Mouse (Mus musculus): ENCODE results near the gene Sbf1. TPM values are rescaled to one million over a fixed set of nuclear protein-coding genes. Genes with fewer than 3 reads are reported as not detected.

Gene Sbf1
- polyA plus RNA-seq, 1 experiment from 2014 or later = 45.1 TPM

GRCm38 (mm10) chr15:89305966-89306365, 9.1 kb downstream of the Sbf1 start:
- peaks cover 70% of the 10 kb centered on the region for H3K36me3 ChIP-seq (ENCODE audit: control insufficient read depth, insufficient read depth, low read length)
- no peak for ATAC-seq (ENCODE audit: insufficient number of reproducible peaks, insufficient read depth, low FRiP score, low read depth)

GRCm38 (mm10) chr15:89300600-89300999, 14.5 kb downstream of the Sbf1 start:
- no peaks in the 10 kb centered on the region for H3K27me3 ChIP-seq (ENCODE audit: control insufficient read depth, insufficient read depth, low read length)
- H3K4me2 ChIP-seq (ENCODE audit: low read length) = no peak overlapping the region
- 96% methylated on average over 8 of the region's 8 CpGs for WGBS
- H3K9me3 ChIP-seq (ENCODE audit: control insufficient read depth, low read length) = no peaks in the 10 kb centered on the region
- H3K4me1 ChIP-seq (ENCODE audit: control insufficient read depth in 2 of 2, insufficient read depth in 2 of 2, low read length in 2 of 2) = peaks cover 2 to 6% of the 10 kb centered on the region in 2 experiments; a peak in 2 of 4 replicates
- H3K27ac ChIP-seq (replicated peaks in 1 of 2; ENCODE audit: control insufficient read depth in 1 of 2, insufficient read depth in 1 of 2, low read depth in 2 of 2, low read length in 2 of 2) = no peak overlapping the region
- no peak for ATAC-seq (ENCODE audit: insufficient number of reproducible peaks, insufficient read depth, low FRiP score, low read depth)
- H3K9ac ChIP-seq (ENCODE audit: low read length) = no peak overlapping the region
- peaks cover 85% of the 10 kb centered on the region for H3K36me3 ChIP-seq (ENCODE audit: control insufficient read depth, insufficient read depth, low read length)
- H3K4me3 ChIP-seq (ENCODE audit: control insufficient read depth in 1 of 2, insufficient read depth in 1 of 2, low read depth in 1 of 2, low read length in 2 of 2) = no peak overlapping the region

More at GRCm38 (mm10) chr15:89305966-89306365, 9.1 kb downstream of the Sbf1 start:
- Histone ChIP-seq H3K27ac (replicated peaks in 1 of 2; ENCODE audit: control insufficient read depth in 1 of 2, insufficient read depth in 1 of 2, low read depth in 2 of 2, low read length in 2 of 2) (no peak overlapping the region), H3K9me3 (ENCODE audit: control insufficient read depth, low read length) (no peaks in the 10 kb centered on the region), H3K4me1 (ENCODE audit: control insufficient read depth in 2 of 2, insufficient read depth in 2 of 2, low read length in 2 of 2) (peaks cover 4 to 13% of the 10 kb centered on the region in 2 experiments; a peak in 3 of 4 replicates), H3K4me3 (ENCODE audit: control insufficient read depth in 1 of 2, insufficient read depth in 1 of 2, low read depth in 1 of 2, low read length in 2 of 2) (no peak overlapping the region), H3K27me3 (ENCODE audit: control insufficient read depth, insufficient read depth, low read length) (no peaks in the 10 kb centered on the region), H3K4me2 (ENCODE audit: low read length) (no peak overlapping the region), H3K9ac (ENCODE audit: low read length) (no peak overlapping the region)
- WGBS = 77% methylated on average over 1 of the region's 1 CpGs

- H3K27ac ChIP-seq (replicated peaks in 1 of 2; ENCODE audit: control insufficient read depth in 1 of 2, insufficient read depth in 1 of 2, low read depth in 2 of 2, low read length in 2 of 2) = no peak overlapping the region
- H3K9me3 ChIP-seq (ENCODE audit: control insufficient read depth, low read length) = no peaks in the 10 kb centered on the region
- peaks cover 2 to 6% of the 10 kb centered on the region in 2 experiments; a peak in 2 of 4 replicates for H3K4me1 ChIP-seq (ENCODE audit: control insufficient read depth in 2 of 2, insufficient read depth in 2 of 2, low read length in 2 of 2)
- H3K36me3 ChIP-seq (ENCODE audit: control insufficient read depth, insufficient read depth, low read length) = peaks cover 85% of the 10 kb centered on the region
- no peak overlapping the region for H3K4me2 ChIP-seq (ENCODE audit: low read length)
- no peaks in the 10 kb centered on the region for H3K27me3 ChIP-seq (ENCODE audit: control insufficient read depth, insufficient read depth, low read length)
- 94% methylated on average over 13 of the region's 13 CpGs for WGBS
- H3K4me3 ChIP-seq (ENCODE audit: control insufficient read depth in 1 of 2, insufficient read depth in 1 of 2, low read depth in 1 of 2, low read length in 2 of 2) = no peak overlapping the region
- no peak for ATAC-seq (ENCODE audit: insufficient number of reproducible peaks, insufficient read depth, low FRiP score, low read depth)
- H3K9ac ChIP-seq (ENCODE audit: low read length) = no peak overlapping the region
Observed at GRCm38 (mm10) chr15:89300180-89300579, 14.9 kb downstream of the Sbf1 start.

- Histone ChIP-seq H3K4me3 (ENCODE audit: control insufficient read depth in 1 of 2, insufficient read depth in 1 of 2, low read depth in 1 of 2, low read length in 2 of 2) (no peak overlapping the region), H3K9me3 (ENCODE audit: control insufficient read depth, low read length) (no peaks in the 10 kb centered on the region), H3K4me2 (ENCODE audit: low read length) (no peak overlapping the region), H3K4me1 (ENCODE audit: control insufficient read depth in 2 of 2, insufficient read depth in 2 of 2, low read length in 2 of 2) (peaks cover 2 to 6% of the 10 kb centered on the region in 2 experiments; a peak in 2 of 4 replicates), H3K27ac (replicated peaks in 1 of 2; ENCODE audit: control insufficient read depth in 1 of 2, insufficient read depth in 1 of 2, low read depth in 2 of 2, low read length in 2 of 2) (no peak overlapping the region), H3K27me3 (ENCODE audit: control insufficient read depth, insufficient read depth, low read length) (no peaks in the 10 kb centered on the region), H3K36me3 (ENCODE audit: control insufficient read depth, insufficient read depth, low read length) (peaks cover 85% of the 10 kb centered on the region), H3K9ac (ENCODE audit: low read length) (no peak overlapping the region)
- 94% methylated on average over 2 of the region's 2 CpGs for WGBS
- ATAC-seq (ENCODE audit: insufficient number of reproducible peaks, insufficient read depth, low FRiP score, low read depth) = no peak
Observed at GRCm38 (mm10) chr15:89297695-89298094, 17.4 kb downstream of the Sbf1 start.

GRCm38 (mm10) chr15:89296465-89296864, 18.6 kb downstream of the Sbf1 start:
- Histone ChIP-seq H3K27me3 (ENCODE audit: control insufficient read depth, insufficient read depth, low read length) (no peaks in the 10 kb centered on the region), H3K4me2 (ENCODE audit: low read length) (no peak overlapping the region), H3K9ac (ENCODE audit: low read length) (no peak overlapping the region), H3K4me3 (ENCODE audit: control insufficient read depth in 1 of 2, insufficient read depth in 1 of 2, low read depth in 1 of 2, low read length in 2 of 2) (no peak overlapping the region), H3K4me1 (ENCODE audit: control insufficient read depth in 2 of 2, insufficient read depth in 2 of 2, low read length in 2 of 2) (peaks cover 2 to 6% of the 10 kb centered on the region in 2 experiments; a peak in 2 of 4 replicates), H3K36me3 (ENCODE audit: control insufficient read depth, insufficient read depth, low read length) (peaks cover 85% of the 10 kb centered on the region), H3K27ac (replicated peaks in 1 of 2; ENCODE audit: control insufficient read depth in 1 of 2, insufficient read depth in 1 of 2, low read depth in 2 of 2, low read length in 2 of 2) (no peak overlapping the region), H3K9me3 (ENCODE audit: control insufficient read depth, low read length) (no peaks in the 10 kb centered on the region)
- 20% methylated on average over 1 of the region's 1 CpGs for WGBS
- no peak for ATAC-seq (ENCODE audit: insufficient number of reproducible peaks, insufficient read depth, low FRiP score, low read depth)

- no peak overlapping the region for H3K27ac ChIP-seq (replicated peaks in 1 of 2; ENCODE audit: control insufficient read depth in 1 of 2, insufficient read depth in 1 of 2, low read depth in 2 of 2, low read length in 2 of 2)
- no peak overlapping the region for H3K4me2 ChIP-seq (ENCODE audit: low read length)
- H3K4me3 ChIP-seq (ENCODE audit: control insufficient read depth in 1 of 2, insufficient read depth in 1 of 2, low read depth in 1 of 2, low read length in 2 of 2) = no peak overlapping the region
- 90% methylated on average over 8 of the region's 8 CpGs for WGBS
- no peaks in the 10 kb centered on the region for H3K9me3 ChIP-seq (ENCODE audit: control insufficient read depth, low read length)
- peaks cover 83% of the 10 kb centered on the region for H3K36me3 ChIP-seq (ENCODE audit: control insufficient read depth, insufficient read depth, low read length)
- no peaks in the 10 kb centered on the region for H3K27me3 ChIP-seq (ENCODE audit: control insufficient read depth, insufficient read depth, low read length)
- H3K9ac ChIP-seq (ENCODE audit: low read length) = no peak overlapping the region
- ATAC-seq (ENCODE audit: insufficient number of reproducible peaks, insufficient read depth, low FRiP score, low read depth) = no peak
- peaks cover 2 to 6% of the 10 kb centered on the region in 2 experiments; a peak in 2 of 4 replicates for H3K4me1 ChIP-seq (ENCODE audit: control insufficient read depth in 2 of 2, insufficient read depth in 2 of 2, low read length in 2 of 2)
Observed at GRCm38 (mm10) chr15:89295580-89296165, 19.4 kb downstream of the Sbf1 start.

GRCm38 (mm10) chr15:89293778-89294177, 21.3 kb downstream of the Sbf1 start:
- Histone ChIP-seq H3K9ac (ENCODE audit: low read length) (no peak overlapping the region), H3K4me3 (ENCODE audit: control insufficient read depth in 1 of 2, insufficient read depth in 1 of 2, low read depth in 1 of 2, low read length in 2 of 2) (no peak overlapping the region), H3K27ac (replicated peaks in 1 of 2; ENCODE audit: control insufficient read depth in 1 of 2, insufficient read depth in 1 of 2, low read depth in 2 of 2, low read length in 2 of 2) (no peak overlapping the region), H3K36me3 (ENCODE audit: control insufficient read depth, insufficient read depth, low read length) (peaks cover 85% of the 10 kb centered on the region), H3K4me2 (ENCODE audit: low read length) (no peak overlapping the region), H3K27me3 (ENCODE audit: control insufficient read depth, insufficient read depth, low read length) (no peaks in the 10 kb centered on the region), H3K9me3 (ENCODE audit: control insufficient read depth, low read length) (no peaks in the 10 kb centered on the region), H3K4me1 (ENCODE audit: control insufficient read depth in 2 of 2, insufficient read depth in 2 of 2, low read length in 2 of 2) (peaks cover 2 to 6% of the 10 kb centered on the region in 2 experiments; a peak in 2 of 4 replicates)
- no peak for ATAC-seq (ENCODE audit: insufficient number of reproducible peaks, insufficient read depth, low FRiP score, low read depth)
- WGBS = 95% methylated on average over 10 of the region's 10 CpGs

GRCm38 (mm10) chr15:89292795-89293194, 22.3 kb downstream of the Sbf1 start:
- peaks cover 2 to 6% of the 10 kb centered on the region in 2 experiments; a peak in 2 of 4 replicates for H3K4me1 ChIP-seq (ENCODE audit: control insufficient read depth in 2 of 2, insufficient read depth in 2 of 2, low read length in 2 of 2)
- WGBS = 63% methylated on average over 2 of the region's 2 CpGs
- no peak overlapping the region for H3K4me2 ChIP-seq (ENCODE audit: low read length)
- ATAC-seq (ENCODE audit: insufficient number of reproducible peaks, insufficient read depth, low FRiP score, low read depth) = no peak
- H3K9me3 ChIP-seq (ENCODE audit: control insufficient read depth, low read length) = no peaks in the 10 kb centered on the region
- no peak overlapping the region for H3K4me3 ChIP-seq (ENCODE audit: control insufficient read depth in 1 of 2, insufficient read depth in 1 of 2, low read depth in 1 of 2, low read length in 2 of 2)
- H3K27me3 ChIP-seq (ENCODE audit: control insufficient read depth, insufficient read depth, low read length) = no peaks in the 10 kb centered on the region
- H3K9ac ChIP-seq (ENCODE audit: low read length) = no peak overlapping the region
- H3K27ac ChIP-seq (replicated peaks in 1 of 2; ENCODE audit: control insufficient read depth in 1 of 2, insufficient read depth in 1 of 2, low read depth in 2 of 2, low read length in 2 of 2) = no peak overlapping the region
- peaks cover 89% of the 10 kb centered on the region for H3K36me3 ChIP-seq (ENCODE audit: control insufficient read depth, insufficient read depth, low read length)

All from heart, embryonic 14.5 days (tissue).